9 mouse cellular contexts compared by ENCODE assay signal in genomic region chr11:31713116-31713515, GRCm38 (mm10). TPM values are rescaled to one million over a fixed set of nuclear protein-coding genes. Genes with fewer than 3 reads are reported as not detected.
DNase-seq lines count a peak whose midpoint lies in the region; ATAC-seq and TF ChIP-seq lines count a peak whose summit lies in the region.
"Had no signal": no experiment of that assay in that cellular context is flagged by ENCODE, and none has a peak within 500 bp of the region (broad histone marks: within the 10 kb centered on the region; RNA-seq: fewer than 3 reads in every experiment).

No protein-coding gene starts in this region.

- no peaks in the 10 kb centered on the region for H3K27me3 ChIP-seq in lung, embryonic 14.5 days (ENCODE audit: insufficient read depth, low read length)
- no peaks in the 10 kb centered on the region for H3K27me3 ChIP-seq in heart, embryonic 16.5 days (ENCODE audit: control insufficient read depth, insufficient read depth, low read length)
- no peaks in the 10 kb centered on the region for H3K27me3 ChIP-seq in midbrain, embryonic 16.5 days (ENCODE audit: control insufficient read depth, insufficient read depth, low read depth, low read length)
- H3K27me3 ChIP-seq: intestine, embryonic 15.5 days had no signal

- H3K4me2 ChIP-seq in lung, embryonic 14.5 days = no peak overlapping the region
- no peak overlapping the region for H3K4me2 ChIP-seq in heart, embryonic 16.5 days (ENCODE audit: low read depth, low read length)
- no peak overlapping the region for H3K4me2 ChIP-seq in midbrain, embryonic 16.5 days (ENCODE audit: low read length)
- H3K4me2 ChIP-seq: intestine, embryonic 15.5 days had no signal

- peak; percentile 62 for DNase-seq in cerebellum, adult 9-10 months
- no peak for DNase-seq in cerebellum, adult 11 months
- peak; percentile 28 for DNase-seq in lung, embryonic 14.5 days
- no peak for DNase-seq in lung, postnatal 14 days
- no peak for DNase-seq in frontal cortex, postnatal 25 days (ENCODE audit: low spot score in 2 of 2)
- DNase-seq in adrenal gland, postnatal 10 days = no peak

- H3K36me3 ChIP-seq in lung, embryonic 14.5 days (ENCODE audit: insufficient read depth) = no peaks in the 10 kb centered on the region
- no peaks in the 10 kb centered on the region for H3K36me3 ChIP-seq in heart, embryonic 16.5 days (ENCODE audit: control insufficient read depth, insufficient read depth)
- no peaks in the 10 kb centered on the region for H3K36me3 ChIP-seq in midbrain, embryonic 16.5 days (ENCODE audit: control insufficient read depth, insufficient read depth, low read length)
- H3K36me3 ChIP-seq: intestine, embryonic 15.5 days had no signal

- H3K9me3 ChIP-seq in lung, embryonic 14.5 days (ENCODE audit: low read depth, low read length) = no peaks in the 10 kb centered on the region
- H3K9me3 ChIP-seq in heart, embryonic 16.5 days (replicated peaks; ENCODE audit: control insufficient read depth, low read length) = no peaks in the 10 kb centered on the region
- no peaks in the 10 kb centered on the region for H3K9me3 ChIP-seq in midbrain, embryonic 16.5 days (replicated peaks; ENCODE audit: control insufficient read depth, low read length, poor library complexity, severe bottlenecking)
- H3K9me3 ChIP-seq: intestine, embryonic 15.5 days had no signal

- peaks cover 11% of the 10 kb centered on the region for H3K4me1 ChIP-seq in lung, embryonic 14.5 days (ENCODE audit: insufficient read depth)
- H3K4me1 ChIP-seq in heart, embryonic 16.5 days (ENCODE audit: control insufficient read depth, insufficient read depth, low read length) = peaks cover 23% of the 10 kb centered on the region
- peaks cover 8% of the 10 kb centered on the region; the same call in 1 of the 2 replicates for H3K4me1 ChIP-seq in midbrain, embryonic 16.5 days (ENCODE audit: control insufficient read depth, insufficient read depth, low read length)
- H3K4me1 ChIP-seq: intestine, embryonic 15.5 days had no signal

- no peak overlapping the region for H3K9ac ChIP-seq in lung, embryonic 14.5 days
- H3K9ac ChIP-seq in heart, embryonic 16.5 days (ENCODE audit: low read length) = peak overlapping the region; percentile 12; the same call in 1 of the 2 replicates
- peak overlapping the region; percentile 23; the same call in 1 of the 2 replicates for H3K9ac ChIP-seq in midbrain, embryonic 16.5 days (ENCODE audit: low read depth, low read length)
- H3K9ac ChIP-seq: intestine, embryonic 15.5 days had no signal

- 60% methylated on average over 8 of the region's 8 CpGs for WGBS in lung, embryonic 14.5 days
- 53% methylated on average over 8 of the region's 8 CpGs for WGBS in heart, embryonic 16.5 days
- WGBS in midbrain, embryonic 16.5 days = 24% methylated on average over 8 of the region's 8 CpGs

- TF ChIP-seq CTCF in lung, embryonic 14.5 days (IDR thresholded peaks at IDR 0.05; ENCODE audit: low read depth) = no peak

- ATAC-seq in lung, embryonic 14.5 days (ENCODE audit: insufficient read depth) = no peak
- ATAC-seq in heart, embryonic 16.5 days (replicated peaks; ENCODE audit: extremely low read depth, insufficient read depth, low FRiP score) = no peak
- ATAC-seq in midbrain, embryonic 16.5 days = no peak

- H3K4me3 ChIP-seq in lung, embryonic 14.5 days (ENCODE audit: low read depth, low read length) = no peak overlapping the region
- no peak overlapping the region for H3K4me3 ChIP-seq in heart, embryonic 16.5 days (ENCODE audit: low read length)
- H3K4me3 ChIP-seq in midbrain, embryonic 16.5 days (ENCODE audit: low read depth, low read length) = no peak overlapping the region
- H3K4me3 ChIP-seq: intestine, embryonic 15.5 days had no signal

- no peak overlapping the region; the same call in 1 of the 2 replicates for H3K27ac ChIP-seq in lung, embryonic 14.5 days (ENCODE audit: low read depth)
- peak overlapping the region; percentile 91 for H3K27ac ChIP-seq in heart, embryonic 16.5 days (ENCODE audit: low read length)
- peak overlapping the region; percentile 68 for H3K27ac ChIP-seq in midbrain, embryonic 16.5 days (ENCODE audit: low read length)
- H3K27ac ChIP-seq: intestine, embryonic 15.5 days had no signal

RNA-seq across cellular contexts. Expression of gene Bod1, which starts 41.4 kb away (rescaled TPM):
- 98.3 and 113 TPM in 2 replicates for polyA plus RNA-seq in lung, embryonic 14.5 days (2014; fragmentation: Nextera tagmentation; extraction: Ambion mirVana)
- polyA plus RNA-seq in heart, embryonic 16.5 days (2015; fragmentation: Nextera tagmentation; extraction: Ambion mirVana) = 62.8 and 73.4 TPM in 2 replicates
- polyA plus RNA-seq in midbrain, embryonic 16.5 days (2015; fragmentation: Nextera tagmentation; extraction: Ambion mirVana) = 126 and 134 TPM in 2 replicates
- 10 to 100 TPM; 58.1 to 61.2 TPM for total RNA-seq in adrenal gland, postnatal 10 days (2021)

Comparison
In these comparisons a context has a peak if more than half of its experiments do, and no peak if none do; other contexts are left out.
1. DNase-seq: peak in cerebellum, adult 9-10 months (single experiment) and lung, embryonic 14.5 days (single experiment); none in cerebellum, adult 11 months (single experiment), lung, postnatal 14 days (single experiment), frontal cortex, postnatal 25 days (0 of 2) and adrenal gland, postnatal 10 days (single experiment).